Mouse (Mus musculus) lung, adult 2 months (tissue): Measurements from ENCODE around the gene Ccnb2.

ENCODE experiments used
- CTCF ChIP-seq: fragments of 200-500 bp; IDR thresholded peaks from 2 replicates; pipeline ENCODE4 v1.5.1; 2011; ENCODE audit warnings: mild to moderate bottlenecking, low read length, control low read depth; ENCODE audit not compliant: insufficient read depth
- POLR2A ChIP-seq: fragments of 200-500 bp; IDR thresholded peaks from 2 replicates; pipeline ENCODE4 v1.6.1; 2011; ENCODE audit warnings: low read depth, mild to moderate bottlenecking, control low read depth, low read length, borderline replicate concordance; ENCODE audit errors: extremely low read depth

DNA sequence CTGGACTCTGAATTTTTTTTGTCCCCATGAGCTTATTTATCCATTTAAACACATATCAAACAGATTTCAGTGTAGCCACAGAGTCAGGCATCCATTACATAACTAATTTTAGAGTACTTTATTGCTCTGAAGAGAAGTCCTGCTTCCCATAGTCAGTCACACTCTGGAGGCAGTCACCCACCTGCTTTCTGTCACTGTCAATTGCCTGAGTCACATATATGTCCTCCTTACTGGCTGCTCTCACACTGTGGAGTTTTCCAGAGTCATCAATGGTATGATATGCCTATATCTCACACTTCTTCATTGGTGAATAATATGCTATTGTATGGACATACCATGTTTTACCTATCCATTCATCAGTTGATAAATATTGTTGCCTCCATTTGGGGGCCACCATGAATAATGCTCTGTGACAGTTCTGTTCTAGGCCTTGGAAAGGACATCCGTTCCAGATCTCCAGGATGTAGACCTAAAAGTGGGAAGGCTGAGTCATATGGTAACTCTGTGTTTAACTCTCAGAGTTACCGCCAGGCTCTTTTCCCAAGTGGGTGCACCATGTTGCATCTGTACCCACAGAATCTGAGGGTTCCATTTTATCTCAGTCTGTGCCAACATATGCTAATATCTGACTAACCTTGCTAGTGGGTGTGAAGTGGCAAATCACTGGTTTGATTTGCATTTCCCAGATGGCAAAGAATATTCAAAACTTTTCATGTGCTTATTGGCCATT lies 61.8 kb downstream of the Ccnb2 start:
- TF ChIP-seq POLR2A (no peak), CTCF (no peak)
